Mouse (Mus musculus): ENCODE measurements around the gene Slc16a9.

- no peak for TF ChIP-seq CTCF (IDR thresholded peaks at IDR 0.05; ENCODE audit: low read depth)
- no peak for TF ChIP-seq EP300 (IDR thresholded peaks at IDR 0.05; ENCODE audit: low read depth)
Measured at GRCm38 (mm10) chr10:70198951-70199463, 45.9 kb upstream of the Slc16a9 start.

Data from liver, postnatal 0 days (tissue).